Mouse (Mus musculus) small intestine, adult 2 months (tissue): ENCODE results near the gene Rpl3l.
"Not testable (repeated sequence)": the region's sequence is repeated elsewhere in the genome, so short reads cannot be mapped to it uniquely, and the experiment has no call there.

Source experiments
- CTCF ChIP-seq: fragments of 200-500 bp; IDR thresholded peaks from 2 replicates; pipeline ENCODE4 v1.5.1; 2012; ENCODE audit warnings: low read depth, mild to moderate bottlenecking, control low read depth, inconsistent platforms, low read length, moderate library complexity, mixed read lengths; ENCODE audit not compliant: insufficient replicate concordance, insufficient read length; ENCODE audit errors: extremely low read depth
- POLR2A ChIP-seq: fragments of 200-500 bp; IDR thresholded peaks from 2 replicates; pipeline ENCODE4 v1.6.1; 2012; ENCODE audit warnings: low read depth, mild to moderate bottlenecking, control low read depth, inconsistent platforms, low read length, moderate library complexity

DNA sequence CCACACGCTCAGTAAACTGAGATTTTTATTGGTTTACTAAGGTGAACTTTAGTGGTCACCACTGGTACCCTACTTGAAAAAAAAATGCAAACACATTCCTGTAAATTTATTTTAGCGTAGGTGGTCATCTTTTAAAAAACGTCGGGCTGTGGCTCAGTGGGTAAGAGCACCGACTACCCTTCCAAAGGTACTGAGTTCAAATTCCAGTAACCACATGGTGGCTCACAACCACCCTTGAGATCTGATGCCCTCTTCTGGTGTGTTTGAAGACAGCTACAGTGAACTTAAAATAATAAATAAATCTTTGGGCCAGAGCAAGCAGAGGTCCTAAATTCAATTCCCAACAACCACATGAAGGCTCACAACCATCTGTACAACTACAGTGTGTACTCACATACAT, 8.7 kb upstream of the Rpl3l start:
- TF ChIP-seq POLR2A, CTCF: not testable (repeated sequence)
